Mouse (Mus musculus) heart, embryonic 16.5 days (tissue): ENCODE measurements at regions not wholly inside any gene's neighbourhood (a gene's known extent, or its start where the extent isn't known, plus 50 kb on each side); places are given as distances from the start of the nearest gene placed in this dataset.

Source experiments
- ATAC-seq: fragments of 200-750 bp; cut with Nextera tagmentation; replicated peaks from 2 replicates; pipeline ENCODE4 v1.8.0; 2017; ENCODE audit warnings: moderate number of reproducible peaks; ENCODE audit not compliant: insufficient read depth, low FRiP score; ENCODE audit errors: extremely low read depth
- H3K27ac ChIP-seq: fragments of 300-500 bp; sonication (generic); 2 replicates; pipeline ENCODE4 v1.5.1; 2014; ENCODE audit warnings: mild to moderate bottlenecking, low read length, control low read depth, moderate library complexity
- H3K27me3 ChIP-seq: fragments of 300-500 bp; sonication (generic); 2 replicates; pipeline ENCODE4 v1.6.1; 2014; ENCODE audit warnings: low read length, mixed read lengths; ENCODE audit not compliant: control insufficient read depth, insufficient read depth
- H3K36me3 ChIP-seq: fragments of 300-500 bp; sonication (generic); 2 replicates; pipeline ENCODE4 v1.6.1; 2014; ENCODE audit not compliant: control insufficient read depth, insufficient read depth
- H3K4me1 ChIP-seq: fragments of 300-500 bp; sonication (generic); 2 replicates; pipeline ENCODE4 v1.6.1; 2014; ENCODE audit warnings: low read length, mixed read lengths; ENCODE audit not compliant: control insufficient read depth, insufficient read depth
- H3K4me2 ChIP-seq: fragments of 300-500 bp; sonication (generic); 2 replicates; pipeline ENCODE4 v1.6.1; 2014; ENCODE audit warnings: low read depth, mild to moderate bottlenecking, control low read depth, low read length
- H3K4me3 ChIP-seq: fragments of 300-500 bp; sonication (generic); 2 replicates; pipeline ENCODE4 v1.5.1; 2014; ENCODE audit warnings: mild to moderate bottlenecking, control low read depth, low read length
- H3K9ac ChIP-seq: fragments of 300-500 bp; sonication (generic); 2 replicates; pipeline ENCODE4 v1.6.1; 2014; ENCODE audit warnings: low read length, control low read depth
- H3K9me3 ChIP-seq: fragments of 300-500 bp; sonication (generic); replicated peaks from 2 replicates; pipeline ENCODE4 v1.6.1; 2016; ENCODE audit warnings: low read length; ENCODE audit not compliant: control insufficient read depth
- WGBS: fragments of 180-500 bp; shearing (Covaris S2); extraction: QIAGEN DNeasy Blood & Tissue Kit; methylation state at CpG from one replicate; pipeline ENCODE4 v1.1.7; 2014; 5-methylcytosine and 5-hydroxymethylcytosine counted together

GRCm38 (mm10) chr3:147802546-147802945, 950.4 kb downstream of the Ttll7 start:
- no peaks in the 10 kb centered on the region for H3K9me3 ChIP-seq
- 82% methylated on average over 4 of the region's 4 CpGs for WGBS
- ATAC-seq, result no peak
- H3K4me2 ChIP-seq, result no peak overlapping the region
- H3K9ac ChIP-seq, result no peak overlapping the region
- no peaks in the 10 kb centered on the region for H3K27me3 ChIP-seq
- no peaks in the 10 kb centered on the region for H3K36me3 ChIP-seq
- H3K4me3 ChIP-seq, result no peak overlapping the region
- no peak overlapping the region for H3K27ac ChIP-seq
- H3K4me1 ChIP-seq, result no peaks in the 10 kb centered on the region

- no peak overlapping the region for H3K27ac ChIP-seq
- no peak overlapping the region for H3K9ac ChIP-seq
- H3K9me3 ChIP-seq, result no peaks in the 10 kb centered on the region
- peaks cover 3% of the 10 kb centered on the region for H3K4me1 ChIP-seq
- WGBS, result 47% methylated on average over 8 of the region's 8 CpGs
- peak; percentile 86 for ATAC-seq
- H3K36me3 ChIP-seq, result no peaks in the 10 kb centered on the region
- H3K4me2 ChIP-seq, result no peak overlapping the region
- H3K27me3 ChIP-seq, result no peaks in the 10 kb centered on the region
- H3K4me3 ChIP-seq, result no peak overlapping the region
Observed at GRCm38 (mm10) chr3:147796524-147796923, 944.4 kb downstream of the Ttll7 start.

- no peak overlapping the region for H3K4me3 ChIP-seq
- no peaks in the 10 kb centered on the region for H3K36me3 ChIP-seq
- peaks cover 3% of the 10 kb centered on the region for H3K4me1 ChIP-seq
- ATAC-seq, result no peak
- no peak overlapping the region for H3K9ac ChIP-seq
- no peaks in the 10 kb centered on the region for H3K27me3 ChIP-seq
- H3K9me3 ChIP-seq, result no peaks in the 10 kb centered on the region
- H3K4me2 ChIP-seq, result no peak overlapping the region
- no peak overlapping the region for H3K27ac ChIP-seq
Observed at GRCm38 (mm10) chr3:147795116-147795515, 942.9 kb downstream of the Ttll7 start.

GRCm38 (mm10) chr3:147786555-147786954, 934.4 kb downstream of the Ttll7 start:
- 77% methylated on average over 2 of the region's 2 CpGs for WGBS
- no peaks in the 10 kb centered on the region for H3K9me3 ChIP-seq
- no peaks in the 10 kb centered on the region for H3K27me3 ChIP-seq
- H3K36me3 ChIP-seq, result no peaks in the 10 kb centered on the region
- H3K4me2 ChIP-seq, result no peak overlapping the region
- no peak overlapping the region for H3K4me3 ChIP-seq
- H3K27ac ChIP-seq, result no peak overlapping the region
- H3K4me1 ChIP-seq, result no peaks in the 10 kb centered on the region
- no peak overlapping the region for H3K9ac ChIP-seq
- no peak for ATAC-seq

- WGBS, result 34% methylated on average over 1 of the region's 1 CpGs
- no peak for ATAC-seq
- Histone ChIP-seq H3K4me3 (no peak overlapping the region), H3K9me3 (no peaks in the 10 kb centered on the region), H3K4me2 (no peak overlapping the region), H3K9ac (no peak overlapping the region), H3K27me3 (no peaks in the 10 kb centered on the region), H3K4me1 (no peaks in the 10 kb centered on the region), H3K36me3 (no peaks in the 10 kb centered on the region), H3K27ac (no peak overlapping the region)
Observed at GRCm38 (mm10) chr3:147750842-147751191, 898.6 kb downstream of the Ttll7 start.

GRCm38 (mm10) chr3:147749939-147750841, 898.0 kb downstream of the Ttll7 start:
- Histone ChIP-seq H3K9ac (no peak overlapping the region), H3K9me3 (no peaks in the 10 kb centered on the region), H3K4me3 (no peak overlapping the region), H3K4me2 (peak overlapping the region; percentile 7; the same call in 1 of the 2 replicates), H3K27ac (0 out of 2 replicates have a peak overlapping the region, but pooled peaks have one; percentile 12), H3K4me1 (no peaks in the 10 kb centered on the region), H3K27me3 (no peaks in the 10 kb centered on the region), H3K36me3 (no peaks in the 10 kb centered on the region)
- 64% methylated on average over 12 of the region's 12 CpGs for WGBS
- peak; percentile 14 for ATAC-seq

- H3K4me1 ChIP-seq, result no peaks in the 10 kb centered on the region
- H3K27ac ChIP-seq, result no peak overlapping the region
- 85% methylated on average over 5 of the region's 5 CpGs for WGBS
- H3K4me2 ChIP-seq, result no peak overlapping the region
- H3K9ac ChIP-seq, result no peak overlapping the region
- H3K4me3 ChIP-seq, result no peak overlapping the region
- no peaks in the 10 kb centered on the region for H3K9me3 ChIP-seq
- no peak for ATAC-seq
- no peaks in the 10 kb centered on the region for H3K27me3 ChIP-seq
- H3K36me3 ChIP-seq, result no peaks in the 10 kb centered on the region
Observed at GRCm38 (mm10) chr3:147749442-147749841, 897.3 kb downstream of the Ttll7 start.

GRCm38 (mm10) chr3:147736673-147737439, 884.7 kb downstream of the Ttll7 start:
- Histone ChIP-seq H3K36me3 (no peaks in the 10 kb centered on the region), H3K9me3 (no peaks in the 10 kb centered on the region), H3K27ac (no peak overlapping the region), H3K4me2 (no peak overlapping the region), H3K9ac (no peak overlapping the region), H3K27me3 (no peaks in the 10 kb centered on the region), H3K4me3 (no peak overlapping the region), H3K4me1 (no peaks in the 10 kb centered on the region)
- WGBS, result 72% methylated on average over 6 of the region's 6 CpGs
- no peak for ATAC-seq

- Histone ChIP-seq H3K4me1 (no peaks in the 10 kb centered on the region), H3K36me3 (no peaks in the 10 kb centered on the region), H3K9me3 (no peaks in the 10 kb centered on the region), H3K27me3 (no peaks in the 10 kb centered on the region), H3K27ac (no peak overlapping the region), H3K9ac (no peak overlapping the region), H3K4me2 (no peak overlapping the region), H3K4me3 (no peak overlapping the region)
- WGBS, result 69% methylated on average over 4 of the region's 4 CpGs
- ATAC-seq, result no peak
Observed at GRCm38 (mm10) chr3:147716391-147716790, 864.2 kb downstream of the Ttll7 start.
